Mouse (Mus musculus) cerebellum, adult 2 months (tissue): Measurements from ENCODE around the gene Prap1.

Source experiments
- CTCF ChIP-seq: fragments of 200-500 bp; IDR thresholded peaks from 2 replicates; pipeline ENCODE4 v1.5.1; 2011; ENCODE audit warnings: low read depth, mild to moderate bottlenecking, control low read depth, low read length, moderate library complexity, borderline replicate concordance; ENCODE audit not compliant: insufficient read depth
- POLR2A ChIP-seq: fragments of 200-500 bp; IDR thresholded peaks from 2 replicates; pipeline ENCODE4 v1.6.1; 2011; ENCODE audit warnings: low read length, control low read depth, borderline replicate concordance; ENCODE audit not compliant: insufficient read depth

DNA sequence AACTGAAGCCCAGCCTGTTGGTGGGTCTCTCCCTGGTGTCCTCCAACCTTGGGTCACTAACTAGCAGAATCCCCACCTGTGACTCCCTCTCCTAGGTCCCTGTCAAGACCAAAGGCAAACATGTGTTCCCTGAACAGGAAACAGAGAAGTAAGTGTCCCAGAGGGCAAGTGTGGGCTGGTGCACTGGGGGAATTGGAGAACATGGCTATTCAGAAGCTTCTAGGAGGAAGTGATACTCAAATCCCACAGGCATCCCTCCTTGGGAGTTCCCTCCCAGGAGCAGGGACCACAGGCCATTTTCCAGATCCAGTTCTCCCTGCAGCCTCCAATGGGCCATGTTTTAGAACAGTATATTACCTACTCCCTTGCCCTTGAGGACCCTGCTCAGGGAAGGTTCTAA is 2.9 kb downstream of the Prap1 start:
- TF ChIP-seq CTCF: no peak
- TF ChIP-seq POLR2A: no peak
